Mouse (Mus musculus) lung, adult 2 months (tissue): ENCODE measurements at regions not wholly inside any gene's neighbourhood (a gene's known extent, or its start where the extent isn't known, plus 50 kb on each side); places are given as distances from the start of the nearest gene placed in this dataset.

Source experiments
- CTCF ChIP-seq: fragments of 200-500 bp; IDR thresholded peaks from 2 replicates; pipeline ENCODE4 v1.5.1; 2011; ENCODE audit warnings: mild to moderate bottlenecking, low read length, control low read depth; ENCODE audit not compliant: insufficient read depth
- POLR2A ChIP-seq: fragments of 200-500 bp; IDR thresholded peaks from 2 replicates; pipeline ENCODE4 v1.6.1; 2011; ENCODE audit warnings: low read depth, mild to moderate bottlenecking, control low read depth, low read length, borderline replicate concordance; ENCODE audit errors: extremely low read depth

- TF ChIP-seq CTCF = no peak
- no peak for TF ChIP-seq POLR2A
These were observed 117.5 kb upstream of the Atp1a1 start for GRCm38 (mm10) chr3:101722001-101722400.
